ENCODE assay signal across 17 mouse cellular contexts in the genomic region with DNA sequence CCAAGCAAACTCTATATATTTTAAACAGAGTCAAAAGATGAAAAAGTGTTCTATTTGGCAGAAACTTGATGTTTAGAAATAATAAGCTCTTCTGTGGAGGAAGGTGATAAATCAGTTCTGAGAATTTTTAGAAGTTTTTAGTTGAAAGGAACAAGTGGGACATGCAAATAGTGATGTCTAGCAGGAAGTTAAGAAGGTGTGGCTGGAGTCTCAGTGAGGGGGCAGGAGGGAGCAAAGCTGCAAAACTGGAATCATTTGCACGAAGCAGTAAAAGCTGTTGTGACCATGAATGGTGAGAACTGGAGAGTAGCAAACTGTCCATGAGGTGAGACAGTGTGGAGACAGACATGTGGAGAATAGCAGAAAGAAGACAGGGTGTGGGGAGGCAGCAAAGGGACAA.
"Had no signal": no experiment of that assay in that cellular context is flagged by ENCODE, and none has a peak within 500 bp of the region (broad histone marks: within the 10 kb centered on the region; RNA-seq: fewer than 3 reads in every experiment).

No protein-coding gene starts in this region.

- H3K4me3 ChIP-seq: kidney, embryonic 15.5 days; limb, embryonic 13.5 days; midbrain, embryonic 10.5 days; myocyte; neural tube, embryonic 15.5 days had no signal

- DNase-seq: kidney, adult 2 months; kidney, postnatal 25 days; lung, adult 18-20 months; lung, postnatal 4 days; midbrain, embryonic 14.5 days; right cerebral cortex, postnatal 4 days; spleen, adult 18-20 months; thymus, adult 18-20 months; thymus, postnatal 14 days had no signal

- H3K4me1 ChIP-seq: kidney, embryonic 15.5 days; limb, embryonic 13.5 days; midbrain, embryonic 10.5 days; neural tube, embryonic 15.5 days had no signal

- H3K9me3 ChIP-seq: kidney, embryonic 15.5 days; limb, embryonic 13.5 days; midbrain, embryonic 10.5 days; neural tube, embryonic 15.5 days had no signal

- H3K27me3 ChIP-seq: kidney, embryonic 15.5 days; limb, embryonic 13.5 days; neural tube, embryonic 15.5 days had no signal

- H3K36me3 ChIP-seq: kidney, embryonic 15.5 days; limb, embryonic 13.5 days; midbrain, embryonic 10.5 days; neural tube, embryonic 15.5 days had no signal

- ATAC-seq: intestine, embryonic 16.5 days; lung, postnatal 0 days had no signal

- H3K9ac ChIP-seq: kidney, embryonic 15.5 days; limb, embryonic 13.5 days; liver, embryonic 14.5 days; neural tube, embryonic 15.5 days had no signal

- H3K4me2 ChIP-seq: kidney, embryonic 15.5 days; limb, embryonic 13.5 days; neural tube, embryonic 15.5 days had no signal

- H3K27ac ChIP-seq: kidney, embryonic 15.5 days; limb, embryonic 13.5 days; liver, embryonic 14.5 days; midbrain, embryonic 10.5 days; neural tube, embryonic 15.5 days had no signal
